Comparison of ENCODE assay signal across 23 mouse cellular contexts in genomic region chr14:121906992-121907681, GRCm38 (mm10). TPM values are rescaled to one million over a fixed set of nuclear protein-coding genes. Genes with fewer than 3 reads are reported as not detected.
DNase-seq lines count a peak whose midpoint lies in the region; ATAC-seq and TF ChIP-seq lines count a peak whose summit lies in the region.
"Had no signal": no experiment of that assay in that cellular context is flagged by ENCODE, and none has a peak within 500 bp of the region (broad histone marks: within the 10 kb centered on the region; RNA-seq: fewer than 3 reads in every experiment).

No protein-coding gene starts in this region.

- DNase-seq in B cell, adult 2 months: peak; percentile 53 to 57
- no peak for DNase-seq in liver, embryonic 14.5 days (ENCODE audit: low read depth in 3 of 3, low spot score in 3 of 3)
- no peak for DNase-seq in retina, embryonic 14.5 days (ENCODE audit: low spot score)
- DNase-seq in right cerebral cortex, postnatal 36 days (ENCODE audit: low spot score in 2 of 2): no peak
- no peak for DNase-seq in right cerebral cortex, adult 18-20 months
- DNase-seq: adrenal gland, adult 8-10 months; cerebellum, adult 8-10 months; forebrain, postnatal 0 days; gastrocnemius, adult 2 months; heart, adult 18-20 months; lung, postnatal 10 days; spleen, adult 18-20 months had no signal

- no peaks in the 10 kb centered on the region for H3K9me3 ChIP-seq in liver, embryonic 14.5 days (ENCODE audit: control insufficient read depth, low read length)
- H3K9me3 ChIP-seq: embryonic facial prominence, embryonic 12.5 days; heart, embryonic 15.5 days; hindbrain, embryonic 10.5 days; neural tube, embryonic 15.5 days had no signal

- no peak overlapping the region for H3K27ac ChIP-seq in liver, embryonic 14.5 days
- H3K27ac ChIP-seq: embryonic facial prominence, embryonic 12.5 days; gastrocnemius, adult 2 months; heart, embryonic 15.5 days; hindbrain, embryonic 10.5 days; neural tube, embryonic 15.5 days; stomach, postnatal 0 days had no signal

- no peak for TF ChIP-seq EP300 in liver, embryonic 14.5 days (IDR thresholded peaks at IDR 0.05; ENCODE audit: low read depth)

- no peaks in the 10 kb centered on the region for H3K27me3 ChIP-seq in liver, embryonic 14.5 days (ENCODE audit: control insufficient read depth, insufficient read depth, low read length)
- H3K27me3 ChIP-seq: embryonic facial prominence, embryonic 12.5 days; heart, embryonic 15.5 days; neural tube, embryonic 15.5 days had no signal

- no peak overlapping the region; the same call in 1 of the 2 replicates for H3K4me2 ChIP-seq in liver, embryonic 14.5 days (ENCODE audit: low read depth)
- H3K4me2 ChIP-seq: embryonic facial prominence, embryonic 12.5 days; heart, embryonic 15.5 days; midbrain, embryonic 11.5 days; neural tube, embryonic 15.5 days had no signal

- H3K4me3 ChIP-seq in liver, embryonic 14.5 days (ENCODE audit: insufficient read depth in 1 of 2, low read depth in 2 of 2, low read length in 2 of 2): no peak overlapping the region
- H3K4me3 ChIP-seq: embryonic facial prominence, embryonic 12.5 days; gastrocnemius, adult 2 months; heart, embryonic 15.5 days; hindbrain, embryonic 10.5 days; neural tube, embryonic 15.5 days had no signal

- WGBS in liver, embryonic 14.5 days (ENCODE audit: insufficient replicate concordance): 52% methylated on average over 11 of the region's 11 CpGs

- peak; percentile 10 for ATAC-seq in CD4-positive, CD25-positive, alpha-beta regulatory T cell, adult 4 months
- peak; percentile 54; the same call in 1 of the 2 replicates for ATAC-seq in liver, embryonic 14.5 days (ENCODE audit: insufficient read depth)
- peak; percentile 44 for ATAC-seq in megakaryocyte-erythroid progenitor cell, adult 5-6 weeks (replicated peaks; ENCODE audit: low FRiP score, low TSS enrichment, poor library complexity, severe bottlenecking)
- ATAC-seq: forebrain, postnatal 0 days had no signal

- H3K9ac ChIP-seq in liver, embryonic 14.5 days (replicated peaks): no peak overlapping the region
- H3K9ac ChIP-seq: embryonic facial prominence, embryonic 12.5 days; forebrain, postnatal 0 days; heart, embryonic 15.5 days; neural tube, embryonic 15.5 days had no signal

- H3K36me3 ChIP-seq in liver, embryonic 14.5 days (replicated peaks; ENCODE audit: control insufficient read depth, insufficient read depth, low read depth): no peaks in the 10 kb centered on the region; the same call in none of the 2 replicates

- peaks cover 7 to 20% of the 10 kb centered on the region in 2 experiments for H3K4me1 ChIP-seq in liver, embryonic 14.5 days (replicated peaks; ENCODE audit: control insufficient read depth in 2 of 2, insufficient read depth in 2 of 2, low read length in 1 of 2)
- H3K4me1 ChIP-seq: embryonic facial prominence, embryonic 12.5 days; hindbrain, embryonic 10.5 days; neural tube, embryonic 15.5 days had no signal

- no peak for TF ChIP-seq CTCF in liver, embryonic 14.5 days (IDR thresholded peaks at IDR 0.05; ENCODE audit: low read depth)

RNA-seq across cellular contexts. Expression of gene Gpr18, which starts 8.4 kb away (rescaled TPM):
- polyA plus RNA-seq in CD4-positive, CD25-positive, alpha-beta regulatory T cell, adult 4 months (2017; shearing (Covaris generic)): 10 to 100 TPM; 92.7 to 95.9 TPM
- 0.08 and 0.12 TPM in 2 replicates for polyA plus RNA-seq in liver, embryonic 14.5 days (2012; rRNA removed)
- polyA plus RNA-seq in liver, embryonic 14.5 days (2014; fragmentation: Nextera tagmentation; extraction: Ambion mirVana): 0.17 TPM in 1 of 2 replicates, not detected in the other
- total RNA-seq in megakaryocyte-erythroid progenitor cell, adult 5-6 weeks (2014; fragmentation: Nextera tagmentation): 0.96 and 1.0 TPM in 2 replicates
- 0.70 and 1.6 TPM in 2 replicates for total RNA-seq in megakaryocyte-erythroid progenitor cell, adult 5-6 weeks (2017)
- total RNA-seq: forebrain, postnatal 0 days; gastrocnemius, adult 2 months; layer of hippocampus, postnatal 25 days; left cerebral cortex, postnatal 14 days had no signal
- polyA plus RNA-seq: forebrain, postnatal 0 days; limb, embryonic 14.5 days; neural tube, embryonic 15.5 days had no signal

RNA-seq across cellular contexts. Expression of gene Ubac2, which starts 28.7 kb away (rescaled TPM):
- polyA plus RNA-seq in CD4-positive, CD25-positive, alpha-beta regulatory T cell, adult 4 months (2017; shearing (Covaris generic)): 10 to 100 TPM; 83.5 to 93.7 TPM
- 9.4 and 10.1 TPM in 2 replicates for polyA plus RNA-seq in liver, embryonic 14.5 days (2012; rRNA removed)
- 16.4 TPM in 2 replicates for polyA plus RNA-seq in liver, embryonic 14.5 days (2014; fragmentation: Nextera tagmentation; extraction: Ambion mirVana)
- 14.0 and 14.8 TPM in 2 replicates for total RNA-seq in megakaryocyte-erythroid progenitor cell, adult 5-6 weeks (2014; fragmentation: Nextera tagmentation)
- 10.2 and 16.6 TPM in 2 replicates for total RNA-seq in megakaryocyte-erythroid progenitor cell, adult 5-6 weeks (2017)

RNA-seq across cellular contexts. Expression of gene Gpr183, which starts 57.9 kb away (rescaled TPM):
- 100 to 1,000 TPM; 102 to 104 TPM for polyA plus RNA-seq in CD4-positive, CD25-positive, alpha-beta regulatory T cell, adult 4 months (2017; shearing (Covaris generic))
- polyA plus RNA-seq in liver, embryonic 14.5 days (2012; rRNA removed): 0.75 and 0.79 TPM in 2 replicates
- polyA plus RNA-seq in liver, embryonic 14.5 days (2014; fragmentation: Nextera tagmentation; extraction: Ambion mirVana): 0.62 and 1.3 TPM in 2 replicates
- total RNA-seq in megakaryocyte-erythroid progenitor cell, adult 5-6 weeks (2014; fragmentation: Nextera tagmentation): 0.52 TPM in 1 of 2 replicates, not detected in the other
- total RNA-seq in megakaryocyte-erythroid progenitor cell, adult 5-6 weeks (2017): 0.94 and 2.7 TPM in 2 replicates

Comparison
In these comparisons a context has a peak if more than half of its experiments do, and no peak if none do; other contexts are left out.
1. DNase-seq: peak in B cell, adult 2 months (2 of 2); none in liver, embryonic 14.5 days (0 of 3), retina, embryonic 14.5 days (single experiment), right cerebral cortex, postnatal 36 days (0 of 2) and right cerebral cortex, adult 18-20 months (single experiment).
2. RNA of gene Gpr18, which starts 8.4 kb away (polyA plus RNA-seq): 92.7 to 95.9 TPM in CD4-positive, CD25-positive, alpha-beta regulatory T cell, adult 4 months; 0.08 to 0.17 TPM in liver, embryonic 14.5 days; every median in the first group is over 10 times any median in the second.
3. RNA of gene Ubac2, which starts 28.7 kb away (polyA plus RNA-seq): 83.5 to 93.7 TPM in CD4-positive, CD25-positive, alpha-beta regulatory T cell, adult 4 months; 9.4 to 16.4 TPM in liver, embryonic 14.5 days; every median in the first group is over 4 times any median in the second.
4. RNA of gene Gpr183, which starts 57.9 kb away (polyA plus RNA-seq): 102 to 104 TPM in CD4-positive, CD25-positive, alpha-beta regulatory T cell, adult 4 months; 0.62 to 1.3 TPM in liver, embryonic 14.5 days; every median in the first group is over 10 times any median in the second.
5. Peak in every context shown above with its lines, with median percentiles within 50 percentile points of each other: ATAC-seq.